Mouse (Mus musculus) 416B (cell line): ENCODE results near the gene Vpreb3.

ENCODE experiments used
- DNase-seq: peaks from one replicate; pipeline ENCODE4 v3.0.0; 2011; ENCODE audit warnings: low read depth

Vpreb3 gene

GRCm38 (mm10) chr10:75932081-75932678 lies 10.7 kb upstream of the Vpreb3 start:
- no peak for DNase-seq

GRCm38 (mm10) chr10:75932891-75933290 lies 10.0 kb upstream of the Vpreb3 start, which contains the start of gene Chchd10:
TSS of gene Chchd10 (plus strand) at chr10:75933130.
- DNase-seq, result no peak

DNA sequence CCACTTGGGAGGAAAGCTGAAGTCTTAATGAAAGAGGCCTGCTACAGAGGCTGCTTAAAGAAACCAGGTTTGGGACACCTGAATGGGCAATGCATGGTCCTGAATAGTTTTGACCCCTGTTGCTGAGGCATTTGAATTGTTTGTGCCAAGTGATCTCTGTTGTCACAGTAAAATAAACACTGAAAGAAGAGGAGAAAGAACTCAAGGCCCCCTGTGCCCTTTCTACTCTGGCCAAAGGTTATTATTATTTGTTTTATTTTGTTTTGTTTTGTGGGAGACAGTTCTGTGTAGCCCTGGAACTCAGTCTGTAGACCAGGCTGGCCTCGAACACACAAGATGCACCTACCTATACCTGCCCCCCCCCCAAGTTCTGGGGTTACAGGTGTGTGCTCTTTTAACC lies 7.9 kb upstream of the Vpreb3 start:
- no peak for DNase-seq

DNA sequence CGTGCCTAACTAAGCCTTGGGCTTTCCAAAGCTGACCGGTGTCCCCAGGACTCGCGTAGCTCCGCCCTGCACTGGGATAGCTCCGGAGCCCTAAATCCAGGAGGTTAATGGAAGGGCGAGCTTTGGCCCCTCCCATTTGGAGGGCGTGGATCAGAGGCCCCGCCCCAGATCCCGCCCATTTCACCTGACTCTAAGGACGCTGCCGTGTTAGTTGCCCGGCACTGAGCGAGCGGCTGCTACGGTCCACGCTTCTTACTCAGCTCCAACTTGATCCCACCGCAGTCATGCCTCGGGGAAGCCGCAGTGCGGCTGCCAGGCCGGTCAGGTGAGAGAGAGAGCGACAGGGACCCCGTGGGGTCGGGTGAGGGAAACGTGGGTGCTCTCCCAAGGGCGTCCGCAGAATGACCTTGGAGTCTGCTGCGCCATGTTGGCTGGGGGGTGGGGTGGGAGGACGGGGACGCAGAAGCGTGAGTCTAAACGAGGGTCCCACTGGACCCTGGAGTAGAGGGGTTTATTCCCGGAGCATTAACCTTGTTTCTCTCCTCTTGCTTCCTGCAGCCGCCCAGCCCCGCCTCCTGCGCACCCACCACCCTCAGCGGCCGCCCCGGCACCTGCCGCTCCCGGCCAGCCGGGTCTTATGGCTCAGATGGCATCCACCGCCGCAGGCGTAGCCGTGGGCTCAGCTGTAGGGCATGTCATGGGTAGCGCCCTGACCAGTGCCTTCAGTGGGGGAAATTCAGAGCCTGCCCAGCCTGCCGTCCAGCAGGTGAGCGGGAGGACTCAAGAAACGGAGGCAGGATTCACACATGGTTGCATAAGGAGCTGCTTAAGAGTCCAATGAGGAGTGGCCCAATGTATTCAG lies 6.9 kb upstream of the Vpreb3 start, which contains the start of gene Mmp11:
Gene Mmp11 (minus strand): TSS at position 817 of the 862 bp plus-strand sequence.
- DNase-seq, result no peak

DNA sequence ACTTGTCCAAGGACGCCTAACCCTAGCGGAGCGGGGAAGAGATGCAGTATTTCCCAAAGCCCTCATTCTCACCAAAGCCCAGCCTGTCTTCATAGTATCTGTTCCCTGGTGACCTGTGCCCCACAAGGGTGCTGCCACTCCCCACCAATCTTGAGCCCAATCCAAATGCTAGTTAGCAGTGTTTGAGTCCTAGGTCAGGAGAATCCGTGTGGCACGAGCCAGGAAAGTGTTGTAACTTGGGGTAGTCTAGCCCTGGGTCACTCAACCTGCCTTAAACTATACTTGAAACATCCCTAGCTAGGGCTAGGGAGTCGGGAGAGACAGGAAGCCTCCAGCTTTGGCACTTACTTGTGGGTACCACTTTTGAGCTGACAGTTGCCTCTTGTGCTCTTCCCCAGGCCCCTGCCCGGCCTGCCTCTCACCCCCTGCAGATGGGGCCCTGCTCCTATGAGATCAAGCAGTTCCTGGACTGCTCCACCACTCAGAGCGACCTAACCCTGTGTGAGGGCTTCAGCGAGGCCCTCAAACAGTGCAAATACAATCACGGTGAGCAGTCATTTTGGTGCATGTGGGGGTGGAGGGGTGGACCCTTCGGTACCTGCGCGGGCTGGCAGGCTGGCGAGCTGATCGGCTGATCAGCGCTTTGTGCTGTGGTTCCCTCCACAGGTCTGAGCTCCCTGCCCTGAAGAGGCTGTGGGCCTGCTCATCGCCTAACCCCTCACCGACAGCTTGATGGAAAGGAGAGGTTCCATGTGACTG lies 5.8 kb upstream of the Vpreb3 start:
- DNase-seq, result no peak

DNA sequence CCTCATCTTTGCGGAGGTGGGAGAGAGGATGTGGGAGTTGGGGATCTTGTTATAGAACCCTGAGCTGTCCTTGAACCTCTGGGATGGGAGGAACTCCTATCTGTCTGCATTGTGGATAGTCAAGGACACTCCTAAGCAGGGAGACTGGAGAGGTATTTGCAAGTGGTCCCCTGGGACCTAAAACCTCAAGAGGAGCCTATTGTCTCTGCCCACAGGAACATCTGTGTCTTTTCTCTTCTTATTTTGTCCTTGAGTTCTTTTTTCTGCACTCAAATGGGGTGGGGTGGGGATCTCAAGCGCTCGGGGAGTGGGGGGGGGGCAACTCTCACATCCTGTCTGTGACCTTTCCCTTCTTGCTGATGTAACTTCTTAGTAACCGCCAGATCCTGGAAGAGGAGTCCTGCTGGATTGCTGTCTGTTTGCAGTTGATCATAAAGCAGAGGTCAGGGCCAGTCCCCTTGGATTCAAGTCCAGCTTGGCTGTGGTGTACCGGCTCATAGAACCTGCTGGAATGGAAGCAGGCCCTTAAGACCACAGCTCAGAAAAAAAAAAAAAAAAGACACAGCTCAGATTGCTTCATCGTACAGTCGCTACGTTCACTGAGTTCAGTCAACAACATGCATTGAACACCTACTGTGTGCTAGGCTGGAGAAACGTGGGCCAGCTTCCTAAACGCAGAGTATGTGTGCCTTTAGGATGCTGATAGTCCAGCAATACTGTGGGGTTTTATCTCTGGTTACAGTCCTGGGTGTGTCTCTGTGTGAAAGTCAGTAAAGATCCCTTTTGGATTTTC lies 4.8 kb upstream of the Vpreb3 start:
- no peak for DNase-seq

DNA sequence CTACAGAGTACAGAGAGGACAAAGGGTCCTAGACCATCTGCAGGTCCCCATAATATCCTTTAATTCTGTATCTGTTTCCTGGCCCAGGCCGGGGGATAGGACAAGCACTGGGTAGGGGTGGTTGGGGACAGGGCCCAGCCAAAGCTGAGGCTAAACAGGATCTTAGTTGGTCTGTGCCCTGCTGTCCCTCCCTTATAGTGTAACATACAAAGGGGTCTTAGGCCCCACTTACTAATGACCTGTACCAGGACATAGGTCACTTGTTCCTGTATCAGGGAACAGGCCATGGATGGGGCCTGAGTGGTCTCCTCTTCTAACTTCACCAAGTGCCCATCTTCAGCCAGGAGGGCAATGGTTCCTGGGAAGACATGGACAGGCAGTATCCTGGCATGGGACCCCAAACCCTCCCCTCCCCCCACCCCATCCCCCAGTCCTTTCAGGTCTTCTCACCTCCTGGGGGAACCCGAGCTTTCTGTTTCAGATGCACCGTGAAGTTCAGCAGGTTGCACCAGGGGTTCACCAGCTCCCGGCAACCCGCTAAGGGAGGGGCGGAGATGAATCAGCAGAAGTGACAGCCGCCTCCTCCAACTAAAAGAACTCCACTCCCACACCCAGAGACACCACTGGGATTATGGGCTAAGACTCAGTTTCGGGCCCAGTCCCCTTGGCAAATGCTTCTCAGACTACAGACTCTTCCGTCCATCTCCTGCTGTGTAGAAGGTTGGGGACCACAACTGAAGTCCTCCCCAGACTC lies 3.2 kb upstream of the Vpreb3 start:
- DNase-seq, result peak; percentile 36

DNA sequence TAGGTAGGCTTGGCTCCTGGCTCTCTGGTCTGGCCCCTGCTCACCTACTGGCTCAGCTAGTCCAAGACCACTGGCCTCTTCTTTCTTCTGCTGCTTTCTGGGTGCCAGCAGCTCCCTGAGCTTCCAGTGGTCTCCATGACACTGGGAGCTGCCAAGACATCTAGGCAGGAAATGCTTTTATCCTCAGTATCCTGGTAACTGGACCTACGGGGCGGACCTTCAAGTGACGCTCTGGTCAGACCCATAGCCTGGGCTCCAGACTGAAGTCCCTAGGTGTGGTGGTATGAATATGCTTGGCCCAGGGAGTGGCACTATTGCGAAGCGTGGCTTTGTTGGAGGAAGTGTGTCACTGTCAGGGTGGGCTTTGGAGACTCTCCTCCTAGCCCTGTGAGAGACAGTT lies 2.3 kb upstream of the Vpreb3 start, which contains the start of gene Gm867:
Gene Gm867 (minus strand): TSS at position 153 of the 400 bp plus-strand sequence.
- no peak for DNase-seq

DNA sequence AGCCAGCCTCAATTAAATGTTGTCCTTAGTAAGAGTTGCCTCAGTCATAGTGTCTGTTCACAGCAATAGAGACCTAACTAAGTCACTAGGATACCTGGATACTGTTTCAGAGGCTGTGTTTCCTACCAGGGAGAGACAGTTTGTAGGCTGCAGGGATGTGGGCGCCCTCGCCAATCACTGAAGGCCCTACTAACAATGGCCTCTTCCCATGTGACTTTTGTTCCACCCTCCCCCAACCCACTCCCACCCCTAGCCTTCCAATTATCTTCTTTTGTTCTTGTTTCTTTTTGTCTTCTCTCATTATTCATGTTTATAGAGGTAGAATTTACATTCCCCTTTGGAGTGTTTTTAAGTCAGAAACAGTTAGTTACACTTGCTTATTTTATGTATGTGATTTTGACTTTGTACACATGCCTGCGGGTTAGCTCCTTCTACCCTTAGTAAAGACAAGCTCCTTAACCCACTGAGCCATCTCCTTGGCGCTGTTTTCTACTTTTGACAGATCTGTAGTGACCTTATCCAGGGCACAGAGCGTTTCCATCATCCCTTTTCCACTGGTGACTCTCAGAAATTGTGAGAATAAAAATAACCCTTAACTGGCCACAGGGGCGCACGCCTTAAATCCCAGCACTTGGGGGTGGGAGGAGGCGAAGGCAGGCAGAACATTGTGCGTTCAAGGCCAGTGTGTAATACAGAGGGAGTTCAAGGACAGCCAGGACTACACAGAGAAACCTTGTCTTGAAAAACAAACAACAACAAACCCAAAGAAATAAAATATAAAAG lies 1.6 kb upstream of the Vpreb3 start:
- no peak for DNase-seq

- no peak for DNase-seq
Measured at GRCm38 (mm10) chr10:75944066-75944772, 1.4 kb downstream of the Vpreb3 start.

DNA sequence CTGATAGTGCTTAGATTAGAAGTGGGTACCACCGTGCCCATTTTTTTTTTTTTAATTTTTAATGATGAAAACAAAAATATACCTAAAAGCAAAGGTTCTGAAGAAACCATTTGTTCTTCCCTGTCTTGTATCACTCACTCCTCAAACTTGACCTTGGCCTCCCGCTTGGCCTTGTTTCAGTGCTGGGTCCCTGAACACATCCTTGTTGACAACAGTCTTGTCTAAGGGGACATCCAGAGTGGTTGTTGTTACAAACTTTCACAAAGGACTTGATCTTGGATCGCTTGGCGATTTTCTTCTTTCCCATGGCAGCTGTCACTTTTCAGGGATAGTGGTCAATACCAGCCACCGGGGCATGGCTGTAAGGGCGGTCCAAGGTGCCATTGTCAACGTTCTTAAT lies 2.4 kb downstream of the Vpreb3 start:
- no peak for DNase-seq

DNA sequence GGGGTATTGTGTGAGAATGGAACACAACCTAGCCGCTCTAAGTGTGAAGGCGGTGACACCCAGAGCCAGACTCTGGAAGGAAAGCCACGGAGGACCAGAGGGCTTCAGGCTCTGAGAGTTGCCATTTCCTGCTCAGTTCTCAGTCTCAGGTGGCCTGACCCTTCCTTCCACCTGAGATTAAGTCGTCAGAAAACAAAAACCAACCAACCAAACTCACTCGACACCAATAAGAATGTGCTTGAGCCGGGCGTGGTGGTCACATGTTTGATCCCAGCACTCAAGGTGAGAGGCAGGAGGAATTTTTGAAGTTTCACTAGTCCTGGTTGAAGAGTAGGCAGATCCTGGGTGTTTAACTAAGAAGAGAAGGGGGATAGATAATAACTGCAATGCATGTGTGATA lies 3.0 kb downstream of the Vpreb3 start:
- DNase-seq, result no peak

GRCm38 (mm10) chr10:75948079-75948478 lies 5.2 kb downstream of the Vpreb3 start:
- DNase-seq, result no peak

GRCm38 (mm10) chr10:75949053-75950045 lies 6.5 kb downstream of the Vpreb3 start:
- no peak for DNase-seq

GRCm38 (mm10) chr10:75950791-75951210 lies 7.9 kb downstream of the Vpreb3 start:
- no peak for DNase-seq

DNA sequence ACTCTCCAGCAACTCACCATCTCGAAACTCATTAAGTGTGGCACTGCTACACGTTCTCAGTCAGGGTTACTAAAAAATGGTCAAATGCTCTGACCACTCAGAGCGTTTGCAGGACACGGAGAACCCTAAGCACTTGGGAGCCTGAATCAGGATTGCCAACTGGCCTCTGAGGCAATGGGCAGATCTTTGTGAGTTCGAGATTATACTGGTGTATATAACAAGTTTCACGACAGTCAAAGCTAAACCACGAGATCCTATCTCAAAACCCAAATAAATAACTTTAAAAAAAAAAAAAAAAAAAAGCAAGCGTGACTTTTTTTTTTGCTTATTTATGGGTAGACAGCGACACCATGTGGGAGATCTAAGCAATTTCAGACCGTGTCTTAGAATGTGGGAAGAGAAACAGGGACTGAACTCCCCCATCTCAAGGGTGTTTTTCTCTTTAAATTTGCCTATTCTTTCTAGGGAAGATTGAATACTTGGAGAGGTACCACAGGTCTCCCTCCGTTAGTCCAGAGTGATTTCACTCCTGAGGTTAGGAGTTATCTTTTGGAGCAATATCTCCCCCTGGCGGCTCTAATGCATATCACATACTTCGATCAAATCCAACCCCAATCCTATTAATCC lies 8.7 kb downstream of the Vpreb3 start:
- peak; percentile 85 for DNase-seq

DNA sequence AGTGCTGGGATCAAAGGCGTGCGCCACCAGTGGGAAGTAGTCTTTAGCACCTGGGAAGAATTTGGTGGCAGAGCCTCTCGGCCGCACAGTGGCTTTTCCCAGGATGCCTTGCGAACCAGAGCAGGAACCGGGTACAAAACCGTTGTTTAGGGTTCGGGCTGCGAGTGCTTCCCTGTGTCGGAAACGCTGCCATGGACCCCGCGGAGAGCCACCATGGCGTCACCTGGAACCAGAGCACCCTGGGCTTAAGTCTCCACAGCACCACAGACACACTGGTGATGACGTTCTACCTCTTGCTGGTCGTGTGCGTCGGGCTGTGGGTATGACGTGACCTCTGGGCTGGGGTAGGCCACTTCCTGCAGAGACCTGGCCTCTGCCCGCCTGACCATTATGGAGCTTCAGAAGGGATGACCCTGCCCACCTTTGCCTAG lies 11.5 kb downstream of the Vpreb3 start, which contains the start of gene Gm5134:
Gene Gm5134 (plus strand): TSS at position 134 of the 431 bp plus-strand sequence.
- no peak for DNase-seq

DNA sequence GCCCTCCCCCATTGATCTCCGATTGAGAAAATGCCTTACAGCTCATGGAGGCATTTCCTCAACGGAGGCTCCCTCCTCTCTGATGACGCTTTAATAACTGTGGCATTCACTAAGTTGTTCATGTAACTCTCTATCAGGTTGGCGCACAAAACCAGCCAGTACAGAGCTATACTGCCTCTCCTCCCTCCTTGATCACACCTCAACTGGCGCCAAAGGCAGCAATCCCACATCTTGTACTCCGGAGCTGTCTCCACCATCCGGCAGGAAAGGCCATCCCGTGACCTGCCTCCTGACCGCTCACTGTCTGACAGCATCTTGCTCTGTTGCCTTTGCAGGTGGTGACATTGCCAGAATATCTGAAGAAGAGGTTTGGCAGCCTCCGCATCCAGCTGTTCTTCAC lies 31.0 kb downstream of the Vpreb3 start:
- DNase-seq, result no peak
